Mouse (Mus musculus): ENCODE results near the gene Neurod1.

Neurod1 gene

GRCm38 (mm10) chr2:79456575-79457349, at the start of gene Neurod1, which contains the start of gene Cerkl:
Gene Neurod1, minus strand, starts transcription at chr2:79456751.
Gene Cerkl, minus strand, starts transcription at chr2:79456785.
- DNase-seq, result peak; percentile 72

GRCm38 (mm10) chr2:79498990-79499755, 42.6 kb upstream of the Neurod1 start:
- DNase-seq, result peak; percentile 75

GRCm38 (mm10) chr2:79485127-79485526, 28.6 kb upstream of the Neurod1 start:
- no peak for DNase-seq

GRCm38 (mm10) chr2:79482511-79482910, 26.0 kb upstream of the Neurod1 start:
- DNase-seq, result no peak

GRCm38 (mm10) chr2:79462411-79462810, 5.9 kb upstream of the Neurod1 start:
- DNase-seq, result no peak

- DNase-seq, result no peak
Observed at GRCm38 (mm10) chr2:79461861-79462260, 5.3 kb upstream of the Neurod1 start.

- no peak for DNase-seq
Observed at GRCm38 (mm10) chr2:79460586-79460985, 4.0 kb upstream of the Neurod1 start.

GRCm38 (mm10) chr2:79460107-79460506, 3.6 kb upstream of the Neurod1 start:
- DNase-seq, result no peak

GRCm38 (mm10) chr2:79459061-79460045, 2.8 kb upstream of the Neurod1 start:
- DNase-seq, result peak; percentile 16

GRCm38 (mm10) chr2:79457932-79458331, 1.4 kb upstream of the Neurod1 start:
- DNase-seq, result no peak

GRCm38 (mm10) chr2:79457434-79457833, 883 bp upstream of the Neurod1 start:
- DNase-seq, result no peak

GRCm38 (mm10) chr2:79455646-79456045, 905 bp downstream of the Neurod1 start:
- DNase-seq, result peak; percentile 14

GRCm38 (mm10) chr2:79454786-79455446, 1.6 kb downstream of the Neurod1 start:
- DNase-seq, result peak; percentile 34

- peak; percentile 65 for DNase-seq
Observed at GRCm38 (mm10) chr2:79453901-79454781, 2.4 kb downstream of the Neurod1 start.

GRCm38 (mm10) chr2:79451438-79451837, 5.1 kb downstream of the Neurod1 start:
- DNase-seq, result no peak

GRCm38 (mm10) chr2:79450684-79451394, 5.7 kb downstream of the Neurod1 start:
- DNase-seq, result no peak

GRCm38 (mm10) chr2:79449371-79449770, 7.2 kb downstream of the Neurod1 start:
- no peak for DNase-seq

- DNase-seq, result no peak
Observed at GRCm38 (mm10) chr2:79447198-79447597, 9.4 kb downstream of the Neurod1 start.

GRCm38 (mm10) chr2:79443861-79444620, 12.5 kb downstream of the Neurod1 start:
- DNase-seq, result no peak

- DNase-seq, result no peak
Observed at GRCm38 (mm10) chr2:79443401-79443800, 13.2 kb downstream of the Neurod1 start.

All from right cerebral cortex, postnatal 25 days (tissue).